21 mouse cellular contexts compared by ENCODE assay signal in the genomic region with DNA sequence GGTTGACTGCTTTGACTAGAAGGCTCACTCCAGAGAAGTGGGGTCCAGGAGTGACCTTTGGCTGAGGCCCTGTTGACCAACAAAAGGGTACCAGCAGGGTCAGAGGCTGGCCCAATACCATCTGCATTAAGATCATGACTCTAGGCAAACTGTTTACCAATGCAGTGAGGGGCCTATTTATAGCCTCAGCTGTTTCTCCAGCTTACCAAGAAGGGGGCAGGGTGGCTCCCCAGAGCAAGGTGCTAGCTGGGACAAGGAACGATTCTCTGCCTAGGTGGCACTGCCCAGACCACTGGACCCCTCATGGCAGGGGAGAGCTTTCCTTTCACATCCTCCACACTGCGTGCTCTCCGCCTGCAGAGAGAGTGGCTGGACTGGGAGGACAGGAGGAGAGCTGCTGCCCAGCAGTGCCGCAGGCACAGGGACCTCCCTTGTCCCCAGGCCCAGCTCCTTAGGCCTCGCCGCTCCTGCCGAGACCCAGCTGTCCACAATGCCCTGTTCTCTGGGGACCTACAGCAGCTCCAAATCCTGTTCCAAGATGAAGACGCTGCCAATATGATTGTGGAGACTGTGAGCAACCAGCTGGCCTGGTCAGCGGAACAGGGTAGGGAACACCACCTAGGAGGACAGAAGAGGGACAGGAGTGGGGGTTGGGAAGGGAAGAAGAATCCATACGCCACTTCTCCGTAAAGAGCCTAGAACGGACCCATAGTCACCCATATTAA. TPM values are rescaled to one million over a fixed set of nuclear protein-coding genes. Genes with fewer than 3 reads are reported as not detected.
A peak's percentile ranks its signal among the peaks of the same experiment; 100 is the strongest.
DNase-seq lines count a peak whose midpoint lies in the region; ATAC-seq and TF ChIP-seq lines count a peak whose summit lies in the region.
"Had no signal": no experiment of that assay in that cellular context is flagged by ENCODE, and none has a peak within 500 bp of the region (broad histone marks: within the 10 kb centered on the region; RNA-seq: fewer than 3 reads in every experiment).

Gene Asb16, plus strand, starts transcription at position 224 of the 725 bp plus-strand sequence.

- no peak for TF ChIP-seq EP300 in liver, postnatal 0 days (IDR thresholded peaks at IDR 0.05; ENCODE audit: low read depth)

- no peak within 1 kb of the TSS for H3K4me3 ChIP-seq in liver, postnatal 0 days (ENCODE audit: low read depth, low read length)
- H3K4me3 ChIP-seq in ES-E14 (ENCODE audit: insufficient read depth in 1 of 2, low read depth in 1 of 2, low read length in 2 of 2, poor library complexity in 1 of 2, severe bottlenecking in 1 of 2) (no peak within 1 kb of the TSS), myocyte (no peak within 1 kb of the TSS)
- H3K4me3 ChIP-seq in forebrain, embryonic 15.5 days = no peak within 1 kb of the TSS
- H3K4me3 ChIP-seq: embryonic facial prominence, embryonic 10.5 days; erythroblast, embryonic 14.5 days; hindbrain, embryonic 15.5 days; neural tube, embryonic 12.5 days had no signal

- no peak for DNase-seq in liver, postnatal 0 days
- DNase-seq in liver (no peak), ES-E14 (ENCODE audit: low read depth, low spot score) (no peak)
- DNase-seq in gastrocnemius, adult 8-10 months (ENCODE audit: low spot score in 2 of 2) = peak in 1 of 2 experiments; percentile 28
- DNase-seq: adrenal gland, postnatal 36 days; cerebellum, postnatal 25 days; kidney, adult 2 months; kidney, postnatal 4 days; midbrain, embryonic 14.5 days; right cerebral cortex, postnatal 4 days; thymus, adult 2 months had no signal

- no peak within 1 kb of the TSS for H3ac ChIP-seq in myocyte (ENCODE audit: control insufficient read depth, insufficient read length)

- WGBS in liver, postnatal 0 days (ENCODE audit: insufficient replicate concordance) = 82% methylated on average over 12 of the region's 12 CpGs
- 87% methylated on average over 12 of the region's 12 CpGs for WGBS in forebrain, embryonic 15.5 days

- no peak for TF ChIP-seq CTCF in liver, postnatal 0 days (IDR thresholded peaks at IDR 0.05; ENCODE audit: low read depth)

- no peaks in the 10 kb centered on the region for H3K9me3 ChIP-seq in liver, postnatal 0 days (ENCODE audit: low read length)
- no peaks in the 10 kb centered on the region for H3K9me3 ChIP-seq in ES-E14 (ENCODE audit: control insufficient read depth, insufficient read depth, low read depth, low read length)
- H3K9me3 ChIP-seq in forebrain, embryonic 15.5 days = no peaks in the 10 kb centered on the region
- H3K9me3 ChIP-seq: embryonic facial prominence, embryonic 10.5 days; hindbrain, embryonic 15.5 days; neural tube, embryonic 12.5 days had no signal

- TF ChIP-seq POLR2A in myocyte (IDR thresholded peaks at IDR 0.05; ENCODE audit: insufficient read length, low read depth) = no peak

- no peak for ATAC-seq in liver, postnatal 0 days
- ATAC-seq in forebrain, embryonic 15.5 days (replicated peaks) = no peak
- ATAC-seq in megakaryocyte-erythroid progenitor cell, adult 5-6 weeks (replicated peaks; ENCODE audit: low FRiP score, low TSS enrichment, poor library complexity, severe bottlenecking) = no peak
- ATAC-seq: CD4-positive, CD25-positive, alpha-beta regulatory T cell, adult 4 months; Patski had no signal

- in situ Hi-C loops in ES-E14 (cut with MboI; ENCODE audit: low sequenced_read_pairs in 2 of 2, unreplicated experiment in 2 of 2) = no loop called here

- H3K36me3 ChIP-seq in liver, postnatal 0 days (replicated peaks; ENCODE audit: insufficient read depth, low read length) = no peaks in the 10 kb centered on the region
- H3K36me3 ChIP-seq in ES-E14 (ENCODE audit: control insufficient read depth, insufficient read depth, low read length, poor library complexity, severe bottlenecking) = peaks cover 8% of the 10 kb centered on the region; the same call in 1 of the 2 replicates
- H3K36me3 ChIP-seq in myocyte (ENCODE audit: control insufficient read depth, insufficient read depth) = no peaks in the 10 kb centered on the region
- no peaks in the 10 kb centered on the region for H3K36me3 ChIP-seq in forebrain, embryonic 15.5 days
- H3K36me3 ChIP-seq: hindbrain, embryonic 15.5 days had no signal

- H3K9ac ChIP-seq in liver, postnatal 0 days (replicated peaks) = no peak within 1 kb of the TSS
- H3K9ac ChIP-seq in ES-E14 (ENCODE audit: insufficient read depth, low read depth, low read length, poor library complexity, severe bottlenecking) = peak within 1 kb of the TSS; percentile 22; the same call in 1 of the 2 replicates
- H3K9ac ChIP-seq in forebrain, embryonic 15.5 days (replicated peaks) = no peak within 1 kb of the TSS
- H3K9ac ChIP-seq: hindbrain, embryonic 15.5 days; liver, embryonic 14.5 days; neural tube, embryonic 12.5 days had no signal

- H3K4me2 ChIP-seq in liver, postnatal 0 days (ENCODE audit: low read depth, low read length) = peak within 1 kb of the TSS; percentile 11; the same call in 1 of the 2 replicates
- H3K4me2 ChIP-seq in myocyte (ENCODE audit: low read depth) = peak within 1 kb of the TSS; percentile 42
- H3K4me2 ChIP-seq in forebrain, embryonic 15.5 days (replicated peaks) = no peak within 1 kb of the TSS
- H3K4me2 ChIP-seq: hindbrain, embryonic 15.5 days had no signal

- no peaks in the 10 kb centered on the region for H3K79me2 ChIP-seq in myocyte (ENCODE audit: control insufficient read depth, insufficient read depth)

- no peak within 1 kb of the TSS for H3K27ac ChIP-seq in liver, postnatal 0 days (ENCODE audit: low read depth)
- no peak within 1 kb of the TSS for H3K27ac ChIP-seq in ES-E14 (ENCODE audit: insufficient read depth, low read depth, low read length, poor library complexity, severe bottlenecking)
- H3K27ac ChIP-seq in forebrain, embryonic 15.5 days (replicated peaks) = no peak within 1 kb of the TSS
- H3K27ac ChIP-seq: embryonic facial prominence, embryonic 10.5 days; hindbrain, embryonic 15.5 days; liver, embryonic 14.5 days; neural tube, embryonic 12.5 days had no signal

- 0 out of 2 replicates have a peak, but pooled peaks cover 4% of the 10 kb centered on the region for H3K4me1 ChIP-seq in liver, postnatal 0 days (ENCODE audit: insufficient read depth)
- H3K4me1 ChIP-seq in ES-E14 (ENCODE audit: control insufficient read depth in 2 of 2, insufficient read depth in 2 of 2, low read length in 2 of 2, poor library complexity in 1 of 2) = peaks cover 7 to 21% of the 10 kb centered on the region in 2 experiments
- peaks cover 5% of the 10 kb centered on the region for H3K4me1 ChIP-seq in forebrain, embryonic 15.5 days

- no peaks in the 10 kb centered on the region for H3K27me3 ChIP-seq in liver, postnatal 0 days (ENCODE audit: insufficient read depth, low read length)
- H3K27me3 ChIP-seq in myocyte (ENCODE audit: control insufficient read depth, insufficient read depth, insufficient read length) = no peaks in the 10 kb centered on the region
- no peaks in the 10 kb centered on the region for H3K27me3 ChIP-seq in forebrain, embryonic 15.5 days
- H3K27me3 ChIP-seq: hindbrain, embryonic 15.5 days; neural tube, embryonic 12.5 days had no signal

TF ChIP-seq in ES-E14, 5 proteins besides CTCF, POLR2A, EP300 and RAD21:
- TF ChIP-seq MAFK (IDR thresholded peaks at IDR 0.05; ENCODE audit: insufficient read depth, low read depth, low read length) (no peak), ZNF384 (IDR thresholded peaks at IDR 0.05; ENCODE audit: low read depth, low read length) (no peak), ZC3H11A (IDR thresholded peaks at IDR 0.05; ENCODE audit: borderline replicate concordance, low read depth, low read length) (no peak)

TF ChIP-seq in myocyte, 11 proteins besides CTCF, POLR2A, EP300 and RAD21:
- TF ChIP-seq E2F4 (IDR thresholded peaks at IDR 0.05; ENCODE audit: insufficient read depth) (no peak), TCF12 (IDR thresholded peaks at IDR 0.05; ENCODE audit: insufficient read depth, poor library complexity, severe bottlenecking) (no peak), REST (IDR thresholded peaks at IDR 0.05; ENCODE audit: insufficient read depth, insufficient read length) (no peak), MYOD1 (IDR thresholded peaks at IDR 0.05; ENCODE audit: control insufficient read depth in 1 of 3, insufficient read length in 2 of 3, low read depth in 2 of 3) (peak in 1 of 3 experiments; percentile 52), MYOG (IDR thresholded peaks at IDR 0.05; ENCODE audit: control insufficient read depth in 1 of 3, insufficient read depth in 1 of 3, insufficient read length in 2 of 3, low read depth in 2 of 3) (peak in 2 of 3 experiments; percentile 75 to 76)
TF ChIP-seq in myocyte: peak in this region for 2.

RNA-seq across cellular contexts. Expression of gene Asb16, which starts in this region (rescaled TPM):
- not detected in 2 replicates for polyA plus RNA-seq in liver, postnatal 0 days (2015; fragmentation: Nextera tagmentation; extraction: Ambion mirVana)
- total RNA-seq in ES-E14 (2012; rRNA removed) = 0.98 and 1.0 TPM in 2 replicates
- total RNA-seq in gastrocnemius, adult 8-10 months (2022) = 10 to 100 TPM; 92.5 to 99.3 (median 93.6) TPM
- polyA plus RNA-seq in myocyte (2012; fragmentation: generic; extraction: Trizol) = 5.1 TPM
- polyA plus RNA-seq in forebrain, embryonic 15.5 days (2015; fragmentation: Nextera tagmentation; extraction: Ambion mirVana) = not detected in 2 replicates
- total RNA-seq in megakaryocyte-erythroid progenitor cell, adult 5-6 weeks (2014; fragmentation: Nextera tagmentation) = 2.2 and 2.5 TPM in 2 replicates
- total RNA-seq in megakaryocyte-erythroid progenitor cell, adult 5-6 weeks (2017) = 0.84 and 1.3 TPM in 2 replicates
- polyA plus RNA-seq: CD4-positive, CD25-positive, alpha-beta regulatory T cell, adult 4 months; neural tube, embryonic 12.5 days had no signal

Comparison
In these comparisons a context has a peak if more than half of its experiments do, and no peak if none do; other contexts are left out.
1. RNA of gene Asb16 (total RNA-seq): 92.5 to 99.3 TPM in gastrocnemius, adult 8-10 months; 0.84 to 2.5 TPM in megakaryocyte-erythroid progenitor cell, adult 5-6 weeks and 0.98 to 1.0 TPM in ES-E14; every median in the first group is over 10 times any median in the second.